Mouse (Mus musculus) splenic B cell, adult 2 months (primary cell): ENCODE results near the gene Arhgef12.

Experiments
- DNase-seq: peaks from one replicate; pipeline ENCODE4 v3.0.0-alpha.2; 2011; ENCODE audit warnings: low read depth, low spot score
- H3K27me3 ChIP-seq: 2 replicates; pipeline ENCODE4 v1.6.1; 2012; ENCODE audit warnings: mild to moderate bottlenecking, low read length, moderate library complexity, mixed read lengths; ENCODE audit not compliant: control insufficient read depth, poor library complexity, insufficient read depth, severe bottlenecking
- H3K36me3 ChIP-seq: 2 replicates; pipeline ENCODE4 v1.6.1; 2012; ENCODE audit warnings: mild to moderate bottlenecking, low read length, moderate library complexity, mixed read lengths; ENCODE audit not compliant: control insufficient read depth, poor library complexity, insufficient read depth, severe bottlenecking

Arhgef12 gene

GRCm38 (mm10) chr9:43103675-43104299 lies 3.3 kb downstream of the Arhgef12 start:
- no peak for DNase-seq
- no peaks in the 10 kb centered on the region; the same call in none of the 2 replicates for H3K27me3 ChIP-seq
- no peaks in the 10 kb centered on the region for H3K36me3 ChIP-seq

GRCm38 (mm10) chr9:43102931-43103330 lies 4.1 kb downstream of the Arhgef12 start:
- DNase-seq, result no peak
- Histone ChIP-seq H3K36me3 (no peaks in the 10 kb centered on the region), H3K27me3 (no peaks in the 10 kb centered on the region; the same call in none of the 2 replicates)

GRCm38 (mm10) chr9:43101936-43102595 lies 5.0 kb downstream of the Arhgef12 start:
- DNase-seq, result no peak
- no peaks in the 10 kb centered on the region for H3K36me3 ChIP-seq
- H3K27me3 ChIP-seq, result no peaks in the 10 kb centered on the region; the same call in none of the 2 replicates

GRCm38 (mm10) chr9:43098922-43099321 lies 8.1 kb downstream of the Arhgef12 start:
- DNase-seq, result no peak
- no peaks in the 10 kb centered on the region for H3K36me3 ChIP-seq
- H3K27me3 ChIP-seq, result no peaks in the 10 kb centered on the region

DNA sequence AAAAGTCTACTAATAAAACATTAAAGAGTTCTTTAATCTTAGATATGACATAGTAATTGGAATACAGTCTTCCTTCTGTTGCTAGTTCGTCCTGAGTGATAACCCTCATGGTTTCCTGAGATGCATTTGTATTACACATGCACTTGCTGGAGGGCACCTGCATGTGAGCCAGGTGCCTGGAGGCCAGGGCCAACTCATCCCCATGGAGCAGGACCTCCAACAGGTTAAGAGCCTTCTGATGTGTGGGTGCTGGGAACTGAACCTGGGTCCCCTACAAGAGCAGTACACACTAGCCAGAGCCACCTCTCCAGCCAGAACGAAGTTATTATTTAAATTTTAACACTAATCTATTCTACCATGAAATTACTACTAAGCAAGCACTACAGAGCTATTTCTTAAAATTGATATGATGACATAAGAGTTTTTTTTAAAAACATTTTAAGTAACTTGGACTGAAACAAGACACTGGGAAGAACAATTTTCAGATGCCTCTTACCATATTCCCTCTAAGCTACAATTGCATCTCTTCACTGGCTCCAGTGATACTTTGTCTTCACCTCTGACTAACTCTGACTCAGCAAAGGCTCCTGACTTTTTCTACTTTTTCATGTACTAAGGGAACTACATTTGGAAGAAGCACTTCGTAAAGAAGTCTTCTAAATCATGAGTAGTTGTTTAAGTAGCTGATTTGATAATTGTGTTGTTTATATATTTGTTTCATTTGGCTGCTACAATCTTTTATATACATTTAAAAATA lies 9.1 kb downstream of the Arhgef12 start:
- Histone ChIP-seq H3K36me3 (no peaks in the 10 kb centered on the region), H3K27me3 (no peaks in the 10 kb centered on the region)
- DNase-seq, result no peak

DNA sequence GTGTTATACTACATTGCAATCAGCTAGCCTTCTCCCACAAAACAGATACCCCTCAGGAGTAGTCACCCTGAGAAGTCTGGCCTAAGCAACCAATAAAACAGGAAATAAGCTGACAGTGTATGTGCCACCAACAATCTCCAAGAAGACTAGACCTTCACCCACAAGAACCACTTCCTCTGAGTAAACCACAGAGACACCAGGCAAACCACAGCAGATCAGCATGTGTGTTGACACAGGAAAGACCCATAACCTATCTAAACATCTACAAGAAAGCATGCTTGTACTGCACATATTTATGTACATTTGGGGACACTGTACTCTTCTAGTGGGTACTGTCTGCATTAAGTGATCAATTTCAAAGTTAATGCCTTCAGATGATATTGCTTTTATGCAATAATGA lies 10.7 kb downstream of the Arhgef12 start:
- H3K27me3 ChIP-seq, result no peaks in the 10 kb centered on the region
- peak; percentile 50 for DNase-seq
- H3K36me3 ChIP-seq, result no peaks in the 10 kb centered on the region

GRCm38 (mm10) chr9:43094828-43095227 lies 12.2 kb downstream of the Arhgef12 start:
- no peak for DNase-seq
- Histone ChIP-seq H3K27me3 (no peaks in the 10 kb centered on the region), H3K36me3 (no peaks in the 10 kb centered on the region)

DNA sequence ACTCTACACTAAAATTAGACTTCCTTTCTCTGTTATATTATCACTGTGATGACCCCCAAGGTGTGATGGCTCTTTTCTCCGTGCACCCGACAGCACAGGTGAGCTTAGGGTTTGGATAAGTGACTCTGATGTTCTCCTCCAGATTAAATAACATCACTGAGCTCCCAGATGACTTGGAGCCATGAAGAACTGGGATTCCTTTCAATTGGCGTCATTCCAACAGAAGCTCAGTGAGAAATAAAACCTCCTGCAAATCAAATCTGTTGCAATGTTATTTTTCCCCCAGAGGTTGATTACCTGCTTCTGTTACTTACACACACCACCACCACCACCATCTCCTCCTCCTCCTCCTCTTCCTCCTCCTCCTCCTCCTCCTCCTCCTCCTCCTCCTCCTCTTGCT lies 13.2 kb downstream of the Arhgef12 start:
- no peaks in the 10 kb centered on the region for H3K36me3 ChIP-seq
- no peak for DNase-seq
- H3K27me3 ChIP-seq, result no peaks in the 10 kb centered on the region

- no peaks in the 10 kb centered on the region for H3K27me3 ChIP-seq
- DNase-seq, result no peak
- H3K36me3 ChIP-seq, result no peaks in the 10 kb centered on the region
Measured at GRCm38 (mm10) chr9:43085686-43086285, 21.3 kb downstream of the Arhgef12 start.

GRCm38 (mm10) chr9:43084496-43085362 lies 22.3 kb downstream of the Arhgef12 start:
- H3K36me3 ChIP-seq, result no peaks in the 10 kb centered on the region
- DNase-seq, result no peak
- H3K27me3 ChIP-seq, result no peaks in the 10 kb centered on the region

DNA sequence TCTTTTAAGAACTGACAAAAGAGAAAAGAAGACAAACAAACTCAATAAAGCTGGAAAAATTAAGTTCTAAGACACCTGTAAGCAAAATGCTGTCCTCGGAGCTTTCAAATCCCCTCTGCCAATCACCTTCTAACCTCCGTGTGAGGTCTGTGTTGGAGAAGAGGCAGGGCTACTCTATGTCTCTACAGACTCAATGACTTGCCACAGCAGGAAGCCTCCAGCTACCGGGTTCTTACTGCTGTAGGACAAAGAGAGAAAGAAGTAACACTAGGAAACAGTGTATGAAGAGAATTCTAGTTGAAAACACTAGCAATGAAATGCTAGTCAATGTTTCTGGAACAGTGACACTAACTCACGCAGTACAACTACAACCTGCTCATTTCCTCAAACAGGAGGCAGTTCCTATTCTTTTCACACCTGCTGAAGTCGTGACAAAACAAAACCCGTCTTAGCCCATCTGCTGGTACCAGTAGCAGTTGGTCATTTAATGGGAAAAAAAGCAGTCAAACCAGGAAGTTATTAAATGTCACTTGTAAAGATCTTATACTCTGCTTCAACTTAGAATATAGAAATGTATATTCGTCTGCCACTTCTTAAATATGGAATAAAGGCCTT lies 23.5 kb downstream of the Arhgef12 start:
- H3K36me3 ChIP-seq, result no peaks in the 10 kb centered on the region
- DNase-seq, result no peak
- no peaks in the 10 kb centered on the region for H3K27me3 ChIP-seq

- Histone ChIP-seq H3K36me3 (no peaks in the 10 kb centered on the region), H3K27me3 (no peaks in the 10 kb centered on the region)
- DNase-seq, result no peak
Measured at GRCm38 (mm10) chr9:43078711-43079110, 28.3 kb downstream of the Arhgef12 start.

GRCm38 (mm10) chr9:43076163-43076562 lies 30.9 kb downstream of the Arhgef12 start:
- Histone ChIP-seq H3K36me3 (no peaks in the 10 kb centered on the region), H3K27me3 (no peaks in the 10 kb centered on the region)
- no peak for DNase-seq

- Histone ChIP-seq H3K27me3 (no peaks in the 10 kb centered on the region), H3K36me3 (no peaks in the 10 kb centered on the region)
- no peak for DNase-seq
Measured at GRCm38 (mm10) chr9:43074611-43075010, 32.4 kb downstream of the Arhgef12 start.
